Mouse (Mus musculus) cerebellum, adult 9-11 months (tissue): ENCODE data around the gene Foxd1.

Experiments used
- DNase-seq: peaks from one replicate; pipeline ENCODE4 v3.0.0; 2022

The Foxd1 gene

GRCm38 (mm10) chr13:98354090-98354801, at the start of gene Foxd1:
TSS of gene Foxd1 (plus strand) at chr13:98354242.
- no peak for DNase-seq

GRCm38 (mm10) chr13:98305257-98305656, 48.8 kb upstream of the Foxd1 start:
- DNase-seq, result no peak

GRCm38 (mm10) chr13:98306393-98306792, 47.6 kb upstream of the Foxd1 start:
- DNase-seq, result no peak

GRCm38 (mm10) chr13:98306852-98307475, 47.1 kb upstream of the Foxd1 start:
- DNase-seq, result no peak

GRCm38 (mm10) chr13:98308004-98308403, 46.0 kb upstream of the Foxd1 start:
- no peak for DNase-seq

GRCm38 (mm10) chr13:98308724-98309123, 45.3 kb upstream of the Foxd1 start:
- DNase-seq, result no peak

GRCm38 (mm10) chr13:98311597-98311996, 42.4 kb upstream of the Foxd1 start:
- no peak for DNase-seq

- no peak for DNase-seq
Observed at GRCm38 (mm10) chr13:98313631-98314030, 40.4 kb upstream of the Foxd1 start.

- no peak for DNase-seq
Observed at GRCm38 (mm10) chr13:98315124-98315523, 38.9 kb upstream of the Foxd1 start.

- no peak for DNase-seq
Observed at GRCm38 (mm10) chr13:98316140-98316479, 37.9 kb upstream of the Foxd1 start.

GRCm38 (mm10) chr13:98316480-98317245, 37.4 kb upstream of the Foxd1 start, which contains the start of gene Btf3:
TSS of gene Btf3 (minus strand) at chr13:98317006.
- peak; percentile 93 for DNase-seq

- no peak for DNase-seq
Observed at GRCm38 (mm10) chr13:98317246-98317677, 36.8 kb upstream of the Foxd1 start.

- DNase-seq, result no peak
Observed at GRCm38 (mm10) chr13:98317911-98318310, 36.1 kb upstream of the Foxd1 start.

GRCm38 (mm10) chr13:98325034-98325433, 29.0 kb upstream of the Foxd1 start:
- DNase-seq, result no peak

- no peak for DNase-seq
Observed at GRCm38 (mm10) chr13:98332106-98332505, 21.9 kb upstream of the Foxd1 start.

- no peak for DNase-seq
Observed at GRCm38 (mm10) chr13:98336205-98336604, 17.8 kb upstream of the Foxd1 start.

GRCm38 (mm10) chr13:98340506-98340905, 13.5 kb upstream of the Foxd1 start:
- no peak for DNase-seq

GRCm38 (mm10) chr13:98349491-98349890, 4.6 kb upstream of the Foxd1 start:
- no peak for DNase-seq

GRCm38 (mm10) chr13:98351527-98351926, 2.5 kb upstream of the Foxd1 start:
- DNase-seq, result no peak

GRCm38 (mm10) chr13:98352381-98352975, 1.6 kb upstream of the Foxd1 start:
- DNase-seq, result no peak

- no peak for DNase-seq
Observed at GRCm38 (mm10) chr13:98353709-98354089, 343 bp upstream of the Foxd1 start.

- DNase-seq, result no peak
Observed at GRCm38 (mm10) chr13:98354871-98355558, 973 bp downstream of the Foxd1 start.
